In the genomic region with DNA sequence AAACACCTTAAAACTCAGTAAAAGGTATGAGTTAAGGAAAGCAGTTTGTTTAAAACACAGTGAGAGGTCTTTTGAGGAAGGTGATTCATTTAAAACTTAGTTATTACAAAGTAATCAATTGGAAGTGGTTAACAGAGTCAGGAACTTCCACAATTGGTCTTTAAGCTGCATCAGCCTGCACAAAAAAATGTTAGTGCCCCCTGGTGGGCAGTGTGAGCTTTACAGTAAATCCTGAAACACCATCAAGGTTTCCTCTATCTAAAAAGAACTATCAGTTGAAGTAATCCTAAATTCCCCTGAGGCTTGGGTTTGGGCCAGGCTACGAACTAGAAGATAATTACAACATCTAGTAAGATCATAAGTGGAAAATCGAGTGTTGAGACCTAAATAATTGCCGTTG, we compare ENCODE assay signal across 9 mouse cellular contexts. TPM values are rescaled to one million over a fixed set of nuclear protein-coding genes. Genes with fewer than 3 reads are reported as not detected.
DNase-seq lines count a peak whose midpoint lies in the region; ATAC-seq lines count a peak whose summit lies in the region.
"Had no signal": no experiment of that assay in that cellular context is flagged by ENCODE, and none has a peak within 500 bp of the region (broad histone marks: within the 10 kb centered on the region; RNA-seq: fewer than 3 reads in every experiment).

No protein-coding gene starts in this region.

- H3K4me3 ChIP-seq in heart, embryonic 10.5 days = no peak overlapping the region
- H3K4me3 ChIP-seq: hindbrain, embryonic 15.5 days had no signal

- H3K9me3 ChIP-seq in heart, embryonic 10.5 days = no peaks in the 10 kb centered on the region
- H3K9me3 ChIP-seq: hindbrain, embryonic 15.5 days had no signal

- H3K4me1 ChIP-seq in heart, embryonic 10.5 days = peaks cover 5% of the 10 kb centered on the region; the same call in 1 of the 2 replicates
- H3K4me1 ChIP-seq: hindbrain, embryonic 15.5 days had no signal

- H3K27ac ChIP-seq in heart, embryonic 10.5 days = no peak overlapping the region
- H3K27ac ChIP-seq: hindbrain, embryonic 15.5 days had no signal

- peak; percentile 66 for DNase-seq in heart, adult 11 months
- no peak for DNase-seq in heart, embryonic 10.5 days (ENCODE audit: low spot score)
- peak; percentile 79 for DNase-seq in CD4-positive, CD25-positive, alpha-beta regulatory T cell, adult 2 months (ENCODE audit: low read depth, low spot score)
- peak; percentile 80 for DNase-seq in brain, adult 2 months (ENCODE audit: low read depth, low spot score)
- DNase-seq in kidney, postnatal 25 days = peak; percentile 60 to 74
- peak; percentile 82 for DNase-seq in lung, postnatal 36 days
- DNase-seq in spleen, postnatal 4 days (ENCODE audit: low spot score in 2 of 2) = peak; percentile 53 to 81

- 21% methylated on average over 3 of the region's 3 CpGs for WGBS in heart, embryonic 10.5 days

- no peaks in the 10 kb centered on the region for H3K27me3 ChIP-seq in heart, embryonic 10.5 days (ENCODE audit: insufficient read depth, poor library complexity, severe bottlenecking)
- H3K27me3 ChIP-seq: hindbrain, embryonic 15.5 days had no signal

- ATAC-seq in erythroblast, adult 5-6 weeks (replicated peaks; ENCODE audit: low FRiP score, poor library complexity, severe bottlenecking) = peak; percentile 57; the same call in 1 of the 2 replicates

- no peaks in the 10 kb centered on the region for H3K36me3 ChIP-seq in heart, embryonic 10.5 days
- H3K36me3 ChIP-seq: hindbrain, embryonic 15.5 days had no signal

RNA-seq across cellular contexts. Expression of gene Mfsd6, which starts 21.0 kb away (rescaled TPM):
- polyA plus RNA-seq in heart, embryonic 10.5 days (2016; fragmentation: Nextera tagmentation; extraction: Ambion mirVana) = 2.0 and 2.2 TPM in 2 replicates
- total RNA-seq in erythroblast, adult 5-6 weeks (2015; ENCODE audit: low replicate concordance) = 8.2 and 8.3 TPM in 2 replicates
- 2.8 and 4.0 TPM in 2 replicates for total RNA-seq in erythroblast, adult 5-6 weeks (2017; ENCODE audit: low replicate concordance)
